ENCODE assay signal across 9 mouse cellular contexts in the genomic region with DNA sequence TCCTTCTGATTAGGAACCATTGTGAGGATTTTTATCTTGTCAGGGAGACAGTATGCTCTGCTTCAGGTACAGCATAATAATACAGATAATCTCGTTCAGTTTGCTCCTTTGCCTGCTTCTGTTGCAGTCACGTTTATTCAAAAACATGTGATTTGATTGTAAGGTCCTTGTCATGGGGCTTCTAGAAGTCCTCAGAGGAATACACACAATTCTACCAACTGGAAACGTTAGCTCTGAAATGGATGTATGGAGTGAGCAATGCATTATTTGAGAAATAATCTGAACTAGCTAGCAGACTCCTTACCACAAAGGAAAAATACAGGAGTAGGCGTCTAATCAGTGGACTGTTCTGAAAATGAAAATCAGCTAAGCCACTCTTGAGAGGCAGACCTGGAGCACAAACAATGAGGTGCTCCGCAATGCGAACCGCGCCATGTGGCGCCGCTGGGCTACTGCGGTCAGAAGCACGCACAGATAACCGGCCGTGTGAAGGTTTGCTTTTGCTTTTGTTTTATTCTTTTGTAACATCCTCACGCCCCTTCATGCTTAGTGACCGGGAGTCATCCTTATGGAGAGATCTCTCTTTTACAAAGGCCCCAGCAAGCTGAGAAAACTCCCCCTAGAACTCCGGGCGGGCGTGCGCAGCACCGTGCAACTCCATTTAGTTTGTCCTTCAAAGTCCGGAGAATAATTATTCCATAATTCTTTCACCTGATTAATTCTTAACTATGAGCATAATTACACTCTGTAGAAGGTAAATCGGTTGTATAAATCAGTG.
DNase-seq lines count a peak whose midpoint lies in the region; ATAC-seq and TF ChIP-seq lines count a peak whose summit lies in the region.
"Had no signal": no experiment of that assay in that cellular context is flagged by ENCODE, and none has a peak within 500 bp of the region (broad histone marks: within the 10 kb centered on the region; RNA-seq: fewer than 3 reads in every experiment).

No protein-coding gene starts in this region.

- peak overlapping the region; percentile 59 to 66 for H3K4me3 ChIP-seq in heart, embryonic 14.5 days (ENCODE audit: control insufficient read depth in 1 of 2, insufficient read depth in 1 of 2, low read depth in 1 of 2, low read length in 2 of 2)
- peak overlapping the region; percentile 65 for H3K4me3 ChIP-seq in forebrain, embryonic 16.5 days (replicated peaks; ENCODE audit: low read length)
- peak overlapping the region; percentile 49 for H3K4me3 ChIP-seq in midbrain, embryonic 11.5 days (ENCODE audit: low read depth, low read length)
- H3K4me3 ChIP-seq in thymus, adult 2 months (ENCODE audit: control insufficient read depth, insufficient read depth, low read length) = no peak overlapping the region

- H3K27ac ChIP-seq in heart, embryonic 14.5 days (replicated peaks in 1 of 2; ENCODE audit: control insufficient read depth in 1 of 2, insufficient read depth in 1 of 2, low read depth in 2 of 2, low read length in 2 of 2) = no peak overlapping the region
- peak overlapping the region; percentile 41; the same call in 1 of the 2 replicates for H3K27ac ChIP-seq in forebrain, embryonic 16.5 days (ENCODE audit: low read length)
- no peak overlapping the region for H3K27ac ChIP-seq in midbrain, embryonic 11.5 days (ENCODE audit: low read depth, low read length)
- H3K27ac ChIP-seq in thymus, adult 2 months (ENCODE audit: control insufficient read depth, insufficient read depth, low read length) = no peak overlapping the region

- no peaks in the 10 kb centered on the region for H3K4me1 ChIP-seq in heart, embryonic 14.5 days (ENCODE audit: control insufficient read depth in 2 of 2, insufficient read depth in 2 of 2, low read length in 2 of 2)
- peaks cover 4% of the 10 kb centered on the region for H3K4me1 ChIP-seq in forebrain, embryonic 16.5 days (replicated peaks; ENCODE audit: control insufficient read depth, insufficient read depth, low read length)
- H3K4me1 ChIP-seq in midbrain, embryonic 11.5 days (ENCODE audit: control insufficient read depth, insufficient read depth, low read length) = no peaks in the 10 kb centered on the region; the same call in 1 of the 2 replicates
- H3K4me1 ChIP-seq in thymus, adult 2 months (replicated peaks; ENCODE audit: control insufficient read depth, insufficient read depth, low read length) = no peaks in the 10 kb centered on the region

- no peak for ATAC-seq in heart, embryonic 14.5 days (ENCODE audit: insufficient number of reproducible peaks, insufficient read depth, low FRiP score, low read depth)
- peak; percentile 87 for ATAC-seq in forebrain, embryonic 16.5 days
- ATAC-seq in midbrain, embryonic 11.5 days (ENCODE audit: low FRiP score) = peak; percentile 87
- no peak for ATAC-seq in megakaryocyte progenitor cell, adult 5-6 weeks (replicated peaks; ENCODE audit: poor library complexity)

- H3K9ac ChIP-seq in heart, embryonic 14.5 days (ENCODE audit: low read length) = peak overlapping the region; percentile 54
- peak overlapping the region; percentile 74 for H3K9ac ChIP-seq in forebrain, embryonic 16.5 days (replicated peaks; ENCODE audit: low read depth, low read length)
- peak overlapping the region; percentile 76 for H3K9ac ChIP-seq in midbrain, embryonic 11.5 days (ENCODE audit: low read length)

- H3K4me2 ChIP-seq in heart, embryonic 14.5 days (ENCODE audit: low read length) = peak overlapping the region; percentile 81
- peak overlapping the region; percentile 69 for H3K4me2 ChIP-seq in forebrain, embryonic 16.5 days (ENCODE audit: low read length)
- H3K4me2 ChIP-seq in midbrain, embryonic 11.5 days = peak overlapping the region; percentile 81

- H3K36me3 ChIP-seq in heart, embryonic 14.5 days (ENCODE audit: control insufficient read depth, insufficient read depth, low read length) = no peaks in the 10 kb centered on the region
- H3K36me3 ChIP-seq in forebrain, embryonic 16.5 days (ENCODE audit: control insufficient read depth, insufficient read depth) = no peaks in the 10 kb centered on the region
- no peaks in the 10 kb centered on the region for H3K36me3 ChIP-seq in midbrain, embryonic 11.5 days (ENCODE audit: control insufficient read depth, insufficient read depth, low read length)
- no peaks in the 10 kb centered on the region for H3K36me3 ChIP-seq in thymus, adult 2 months (ENCODE audit: control insufficient read depth, insufficient read depth, low read length)
- H3K36me3 ChIP-seq: G1E had no signal

- no peak for DNase-seq in heart, adult 8-10 months (ENCODE audit: low spot score)
- peak; percentile 1 to 37 for DNase-seq in cerebellum, adult 18-20 months
- peak; percentile 17 to 48 for DNase-seq in layer of hippocampus, postnatal 10 days (ENCODE audit: low spot score in 2 of 2)
- DNase-seq in midbrain, embryonic 11.5 days (ENCODE audit: low spot score, missing footprints) = peak; percentile 96
- DNase-seq in thymus, adult 2 months = no peak

- TF ChIP-seq CTCF in thymus, adult 2 months (IDR thresholded peaks at IDR 0.05; ENCODE audit: borderline replicate concordance, control insufficient read depth, extremely low read depth, insufficient read depth, low read length, poor library complexity) = no peak

- no peaks in the 10 kb centered on the region for H3K9me3 ChIP-seq in heart, embryonic 14.5 days (ENCODE audit: control insufficient read depth, low read length)
- H3K9me3 ChIP-seq in forebrain, embryonic 16.5 days (ENCODE audit: control insufficient read depth, low read length) = no peaks in the 10 kb centered on the region
- no peaks in the 10 kb centered on the region for H3K9me3 ChIP-seq in midbrain, embryonic 11.5 days (ENCODE audit: control insufficient read depth, low read length)
- H3K9me3 ChIP-seq: G1E had no signal

- 5% methylated on average over 23 of the region's 23 CpGs for WGBS in heart, embryonic 14.5 days
- 1% methylated on average over 23 of the region's 23 CpGs for WGBS in forebrain, embryonic 16.5 days
- WGBS in midbrain, embryonic 11.5 days = 6% methylated on average over 23 of the region's 23 CpGs
- 19% methylated on average over 23 of the region's 23 CpGs for WGBS in thymus, adult 2 months

- TF ChIP-seq POLR2A in thymus, adult 2 months (IDR thresholded peaks at IDR 0.05; ENCODE audit: control insufficient read depth, extremely low read depth, insufficient read depth, low read length, poor library complexity) = no peak

- peaks cover 11% of the 10 kb centered on the region for H3K27me3 ChIP-seq in heart, embryonic 14.5 days (ENCODE audit: control insufficient read depth, insufficient read depth, low read length)
- no peaks in the 10 kb centered on the region; the same call in 1 of the 2 replicates for H3K27me3 ChIP-seq in forebrain, embryonic 16.5 days (replicated peaks; ENCODE audit: control insufficient read depth, insufficient read depth, low read length)
- H3K27me3 ChIP-seq in midbrain, embryonic 11.5 days (ENCODE audit: control insufficient read depth, insufficient read depth, low read length) = no peaks in the 10 kb centered on the region
- H3K27me3 ChIP-seq in thymus, adult 2 months (ENCODE audit: control insufficient read depth, insufficient read depth, low read length) = no peaks in the 10 kb centered on the region

Comparison
In these comparisons a context has a peak if more than half of its experiments do, and no peak if none do; other contexts are left out.
1. ATAC-seq: peak in forebrain, embryonic 16.5 days (single experiment) and midbrain, embryonic 11.5 days (single experiment); none in heart, embryonic 14.5 days (single experiment) and megakaryocyte progenitor cell, adult 5-6 weeks (single experiment).
2. DNase-seq: peak in cerebellum, adult 18-20 months (2 of 2), layer of hippocampus, postnatal 10 days (2 of 2) and midbrain, embryonic 11.5 days (single experiment); none in heart, adult 8-10 months (single experiment) and thymus, adult 2 months (single experiment).
3. Peak in every context shown above with its lines, with median percentiles within 50 percentile points of each other: H3K4me2 ChIP-seq and H3K9ac ChIP-seq.